Mouse (Mus musculus): ENCODE measurements around the gene Oaz2. TPM values are rescaled to one million over a fixed set of nuclear protein-coding genes. Genes with fewer than 3 reads are reported as not detected.

Oaz2 gene
- polyA plus RNA-seq (2012; rRNA removed) (17.2 and 21.5 TPM in 2 replicates), polyA plus RNA-seq (2014; fragmentation: Nextera tagmentation; extraction: Ambion mirVana) (29.6 and 33.2 TPM in 2 replicates)

DNA sequence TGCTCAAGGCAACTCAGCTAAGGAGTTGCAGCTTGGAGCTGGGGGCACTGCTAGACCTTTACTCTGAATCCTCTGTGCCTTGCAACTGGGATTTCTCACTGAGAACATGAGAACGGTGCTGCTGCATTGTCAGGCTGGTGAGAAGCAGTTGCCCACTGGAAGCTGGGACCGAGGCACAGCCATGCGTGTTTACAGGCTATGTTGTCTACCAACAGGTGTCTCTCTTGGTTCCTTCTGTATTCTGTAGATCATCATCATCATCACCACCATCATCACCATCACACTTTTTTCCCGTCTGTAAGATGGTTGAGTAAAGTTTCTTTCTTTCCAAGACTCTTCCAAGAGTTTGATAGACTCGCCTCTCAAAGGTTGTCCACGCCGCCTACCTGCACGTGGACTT lies at the start of gene Oaz2:
Gene Oaz2 (plus strand): TSS at position 301 of the 400 bp plus-strand sequence.
- H3K27me3 ChIP-seq (ENCODE audit: control insufficient read depth, insufficient read depth, low read length), result no peaks in the 10 kb centered on the region
- no peaks in the 10 kb centered on the region for H3K36me3 ChIP-seq (replicated peaks; ENCODE audit: control insufficient read depth, insufficient read depth, low read depth)
- no peak within 1 kb of the TSS for H3K4me2 ChIP-seq (ENCODE audit: low read depth)
- H3K27ac ChIP-seq, result no peak within 1 kb of the TSS
- ATAC-seq (ENCODE audit: insufficient read depth) (no peak), DNase-seq (ENCODE audit: low read depth in 3 of 3, low spot score in 3 of 3) (no peak)
- 74% methylated on average over 8 of the region's 8 CpGs for WGBS (ENCODE audit: insufficient replicate concordance)
- TF ChIP-seq EP300 (IDR thresholded peaks at IDR 0.05; ENCODE audit: low read depth) (no peak), CTCF (IDR thresholded peaks at IDR 0.05; ENCODE audit: low read depth) (no peak)
- H3K9ac ChIP-seq (replicated peaks), result no peak within 1 kb of the TSS
- no peak within 1 kb of the TSS for H3K4me3 ChIP-seq (ENCODE audit: insufficient read depth in 1 of 2, low read depth in 2 of 2, low read length in 2 of 2)
- no peaks in the 10 kb centered on the region for H3K9me3 ChIP-seq (ENCODE audit: control insufficient read depth, low read length)
- peaks cover 0 to 8% of the 10 kb centered on the region in 2 experiments; a peak in 2 of 4 replicates for H3K4me1 ChIP-seq (replicated peaks; ENCODE audit: control insufficient read depth in 2 of 2, insufficient read depth in 2 of 2, low read length in 1 of 2)

DNA sequence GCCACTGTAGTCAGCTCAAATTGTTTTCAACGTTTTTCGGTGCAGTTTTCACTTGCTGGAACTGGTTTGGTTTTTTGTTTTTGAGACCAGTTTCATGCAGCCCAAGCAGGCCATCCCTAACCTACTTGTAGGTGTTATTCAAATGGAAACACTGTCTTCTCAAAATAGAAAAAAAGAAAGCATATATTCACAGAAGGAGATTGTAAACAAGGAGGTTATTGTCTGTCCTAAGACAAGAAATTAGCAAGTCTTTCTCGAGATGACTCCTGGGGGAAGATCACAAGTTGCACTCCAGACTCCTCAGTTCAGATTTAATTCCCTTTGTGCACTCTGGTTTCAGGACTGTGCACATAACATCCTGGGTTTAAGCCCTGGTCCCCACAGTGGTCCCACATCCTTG lies 48.5 kb upstream of the Oaz2 start:
- no peak for TF ChIP-seq CTCF (IDR thresholded peaks at IDR 0.05; ENCODE audit: low read depth)
- no peak for TF ChIP-seq EP300 (IDR thresholded peaks at IDR 0.05; ENCODE audit: low read depth)
- ATAC-seq (ENCODE audit: insufficient read depth) (no peak), DNase-seq (ENCODE audit: low read depth in 3 of 3, low spot score in 3 of 3) (no peak)
- WGBS (ENCODE audit: insufficient replicate concordance), result 60% methylated on average over 3 of the region's 3 CpGs
- Histone ChIP-seq H3K27me3 (ENCODE audit: control insufficient read depth, insufficient read depth, low read length) (no peaks in the 10 kb centered on the region), H3K27ac (no peak overlapping the region), H3K9me3 (ENCODE audit: control insufficient read depth, low read length) (no peaks in the 10 kb centered on the region), H3K36me3 (replicated peaks; ENCODE audit: control insufficient read depth, insufficient read depth, low read depth) (no peaks in the 10 kb centered on the region), H3K4me2 (ENCODE audit: low read depth) (no peak overlapping the region), H3K4me3 (ENCODE audit: insufficient read depth in 1 of 2, low read depth in 2 of 2, low read length in 2 of 2) (no peak overlapping the region), H3K4me1 (replicated peaks; ENCODE audit: control insufficient read depth in 2 of 2, insufficient read depth in 2 of 2, low read length in 1 of 2) (peaks cover 0 to 3% of the 10 kb centered on the region in 2 experiments; a peak in 1 of 4 replicates), H3K9ac (replicated peaks) (no peak overlapping the region)

DNA sequence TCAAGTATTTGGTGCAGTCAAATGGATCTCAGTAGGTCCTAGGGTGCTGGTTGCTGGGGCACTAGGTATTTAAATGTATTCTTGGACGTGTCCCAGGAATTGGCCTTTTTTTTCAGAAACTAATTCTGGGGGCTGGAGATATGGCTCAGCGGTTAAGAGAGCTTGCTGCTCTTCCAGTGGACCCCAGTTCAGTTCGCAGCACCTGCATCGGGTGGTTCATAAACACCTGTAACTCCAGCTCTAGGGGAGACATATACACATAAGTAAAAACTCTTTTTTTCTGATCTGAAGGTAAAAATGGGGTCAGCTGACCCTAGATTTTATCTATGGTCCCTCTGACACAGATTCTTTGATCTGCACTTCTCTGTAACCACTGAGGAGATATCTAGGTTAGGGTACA lies 46.6 kb upstream of the Oaz2 start:
- Histone ChIP-seq H3K27ac (no peak overlapping the region), H3K4me3 (ENCODE audit: insufficient read depth in 1 of 2, low read depth in 2 of 2, low read length in 2 of 2) (no peak overlapping the region), H3K36me3 (replicated peaks; ENCODE audit: control insufficient read depth, insufficient read depth, low read depth) (no peaks in the 10 kb centered on the region), H3K9ac (replicated peaks) (no peak overlapping the region), H3K4me1 (replicated peaks; ENCODE audit: control insufficient read depth in 2 of 2, insufficient read depth in 2 of 2, low read length in 1 of 2) (peaks cover 0 to 3% of the 10 kb centered on the region in 2 experiments; a peak in 1 of 4 replicates), H3K27me3 (ENCODE audit: control insufficient read depth, insufficient read depth, low read length) (no peaks in the 10 kb centered on the region), H3K4me2 (ENCODE audit: low read depth) (no peak overlapping the region), H3K9me3 (ENCODE audit: control insufficient read depth, low read length) (no peaks in the 10 kb centered on the region)
- ATAC-seq (ENCODE audit: insufficient read depth) (no peak), DNase-seq (ENCODE audit: low read depth in 3 of 3, low spot score in 3 of 3) (no peak)
- WGBS (ENCODE audit: insufficient replicate concordance), result 73% methylated on average over 4 of the region's 4 CpGs
- TF ChIP-seq CTCF (IDR thresholded peaks at IDR 0.05; ENCODE audit: low read depth), result no peak
- no peak for TF ChIP-seq EP300 (IDR thresholded peaks at IDR 0.05; ENCODE audit: low read depth)

DNA sequence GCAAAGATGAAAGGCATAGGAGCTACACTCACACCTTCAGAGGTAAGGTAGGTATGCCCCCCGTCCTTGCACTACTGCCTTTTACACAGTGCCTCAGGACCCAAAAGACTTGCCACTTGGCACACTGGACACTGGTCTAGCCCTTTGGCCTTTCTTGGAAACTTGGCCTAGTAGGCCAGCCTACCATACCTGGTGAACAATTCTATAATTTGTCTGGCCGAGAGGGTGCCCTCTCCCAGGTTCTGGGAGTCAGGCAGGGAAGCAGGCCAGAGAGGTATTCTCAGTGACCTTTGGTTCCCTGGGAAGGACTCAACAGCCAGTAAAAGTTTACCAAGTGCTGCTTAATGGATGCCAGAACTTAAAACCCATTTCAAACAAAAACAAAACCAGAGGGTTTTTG lies 46.1 kb upstream of the Oaz2 start:
- DNase-seq (ENCODE audit: low read depth in 3 of 3, low spot score in 3 of 3) (no peak), ATAC-seq (ENCODE audit: insufficient read depth) (no peak)
- 49% methylated on average over 2 of the region's 2 CpGs for WGBS (ENCODE audit: insufficient replicate concordance)
- Histone ChIP-seq H3K4me2 (ENCODE audit: low read depth) (no peak overlapping the region), H3K4me3 (ENCODE audit: insufficient read depth in 1 of 2, low read depth in 2 of 2, low read length in 2 of 2) (no peak overlapping the region), H3K9ac (replicated peaks) (no peak overlapping the region), H3K27me3 (ENCODE audit: control insufficient read depth, insufficient read depth, low read length) (peaks cover 3% of the 10 kb centered on the region; the same call in 1 of the 2 replicates), H3K9me3 (ENCODE audit: control insufficient read depth, low read length) (no peaks in the 10 kb centered on the region), H3K27ac (no peak overlapping the region), H3K36me3 (replicated peaks; ENCODE audit: control insufficient read depth, insufficient read depth, low read depth) (no peaks in the 10 kb centered on the region), H3K4me1 (replicated peaks; ENCODE audit: control insufficient read depth in 2 of 2, insufficient read depth in 2 of 2, low read length in 1 of 2) (peaks cover 0 to 3% of the 10 kb centered on the region in 2 experiments; a peak in 1 of 4 replicates)
- no peak for TF ChIP-seq CTCF (IDR thresholded peaks at IDR 0.05; ENCODE audit: low read depth)
- no peak for TF ChIP-seq EP300 (IDR thresholded peaks at IDR 0.05; ENCODE audit: low read depth)

DNA sequence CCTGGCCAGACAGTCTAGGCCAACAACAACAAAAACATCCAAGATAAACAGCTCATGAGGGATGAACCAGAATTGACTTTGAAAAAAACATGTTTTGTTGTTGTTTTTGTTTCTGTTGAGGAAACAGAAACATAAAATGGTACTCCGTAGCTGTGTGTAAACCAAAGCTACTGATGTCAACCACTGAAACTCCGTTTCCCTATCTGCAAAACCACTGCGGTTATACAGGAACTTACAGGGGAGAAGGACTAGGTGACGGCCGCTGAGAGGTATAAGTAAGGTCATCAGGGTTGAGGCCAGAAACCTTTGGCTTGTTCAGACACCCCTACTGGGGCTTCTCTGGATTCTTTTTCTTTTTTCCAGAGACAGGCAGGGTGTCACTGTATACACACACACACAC lies 45.0 kb upstream of the Oaz2 start:
- Histone ChIP-seq H3K4me3 (ENCODE audit: insufficient read depth in 1 of 2, low read depth in 2 of 2, low read length in 2 of 2) (no peak overlapping the region), H3K9ac (replicated peaks) (no peak overlapping the region), H3K27ac (no peak overlapping the region), H3K4me1 (replicated peaks; ENCODE audit: control insufficient read depth in 2 of 2, insufficient read depth in 2 of 2, low read length in 1 of 2) (peaks cover 0 to 3% of the 10 kb centered on the region in 2 experiments; a peak in 1 of 4 replicates), H3K36me3 (replicated peaks; ENCODE audit: control insufficient read depth, insufficient read depth, low read depth) (no peaks in the 10 kb centered on the region), H3K4me2 (ENCODE audit: low read depth) (no peak overlapping the region), H3K9me3 (ENCODE audit: control insufficient read depth, low read length) (no peaks in the 10 kb centered on the region), H3K27me3 (ENCODE audit: control insufficient read depth, insufficient read depth, low read length) (peaks cover 12% of the 10 kb centered on the region)
- no peak for ATAC-seq (ENCODE audit: insufficient read depth)
- no peak for DNase-seq (ENCODE audit: low read depth in 3 of 3, low spot score in 3 of 3)
- TF ChIP-seq EP300 (IDR thresholded peaks at IDR 0.05; ENCODE audit: low read depth) (no peak), CTCF (IDR thresholded peaks at IDR 0.05; ENCODE audit: low read depth) (no peak)
- WGBS (ENCODE audit: insufficient replicate concordance), result 32% methylated on average over 5 of the region's 5 CpGs

Measured in liver, embryonic 14.5 days (tissue).